Mouse (Mus musculus) left cerebral cortex, postnatal 4 days (tissue): ENCODE measurements at regions not wholly inside any gene's neighbourhood (a gene's known extent, or its start where the extent isn't known, plus 50 kb on each side); places are given as distances from the start of the nearest gene placed in this dataset.

Experiments
- DNase-seq: peaks from one replicate; pipeline ENCODE4 v3.0.0-alpha.2; 2022
- intact Hi-C: fragments of 180-260 bp; cut with DNase I; formaldehyde crosslinking; loops from one replicate; pipeline ENCODE4 v1.15.1; 2025

- intact Hi-C loops = no loop called here
- DNase-seq = no peak
Observed at GRCm38 (mm10) chr9:85125775-85126174, 186.8 kb upstream of the Gm11114 start.

- DNase-seq = no peak
- intact Hi-C loops = no loop called here
Observed at GRCm38 (mm10) chr9:85126541-85126940, 186.0 kb upstream of the Gm11114 start.

DNA sequence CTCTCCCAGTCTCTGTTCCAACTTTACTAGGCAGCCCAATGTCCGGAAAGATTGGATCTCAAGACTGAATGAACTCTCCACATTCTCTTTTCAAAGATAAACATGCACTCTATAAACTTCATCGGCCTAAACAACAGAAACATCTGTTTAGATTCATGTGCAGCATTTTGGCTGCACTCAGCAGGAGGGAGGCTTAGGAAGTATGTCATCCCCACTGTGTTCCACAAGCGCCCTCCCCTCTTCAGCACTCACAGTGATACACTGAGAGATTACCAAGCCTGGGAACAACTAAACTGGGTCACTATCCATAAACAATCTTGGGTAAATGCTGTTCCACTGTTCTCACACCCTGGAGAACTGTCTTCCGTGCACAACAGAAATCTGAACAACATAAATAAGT is 185.5 kb upstream of the Gm11114 start:
- intact Hi-C loops = no loop called here
- no peak for DNase-seq

DNA sequence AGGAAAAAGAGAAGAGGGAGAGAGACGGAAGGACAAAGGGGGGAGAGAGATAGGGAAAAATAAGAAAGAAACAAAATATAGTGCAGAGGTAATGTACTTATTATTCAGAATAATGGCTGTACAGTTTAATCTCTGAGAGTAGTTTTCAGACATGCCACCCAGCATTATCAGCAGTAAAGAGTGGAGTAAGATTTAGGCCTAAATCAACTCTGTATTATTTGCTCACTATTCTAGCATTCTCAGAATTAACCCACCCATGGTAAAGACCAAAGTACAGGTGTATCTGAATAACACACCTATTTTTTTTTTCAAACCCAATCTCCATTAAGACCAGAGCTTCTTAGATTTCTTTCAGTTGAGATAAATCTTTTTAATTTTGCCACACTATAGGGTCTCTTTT is 177.7 kb upstream of the Gm11114 start:
- intact Hi-C loops = no loop called here
- DNase-seq = no peak

DNA sequence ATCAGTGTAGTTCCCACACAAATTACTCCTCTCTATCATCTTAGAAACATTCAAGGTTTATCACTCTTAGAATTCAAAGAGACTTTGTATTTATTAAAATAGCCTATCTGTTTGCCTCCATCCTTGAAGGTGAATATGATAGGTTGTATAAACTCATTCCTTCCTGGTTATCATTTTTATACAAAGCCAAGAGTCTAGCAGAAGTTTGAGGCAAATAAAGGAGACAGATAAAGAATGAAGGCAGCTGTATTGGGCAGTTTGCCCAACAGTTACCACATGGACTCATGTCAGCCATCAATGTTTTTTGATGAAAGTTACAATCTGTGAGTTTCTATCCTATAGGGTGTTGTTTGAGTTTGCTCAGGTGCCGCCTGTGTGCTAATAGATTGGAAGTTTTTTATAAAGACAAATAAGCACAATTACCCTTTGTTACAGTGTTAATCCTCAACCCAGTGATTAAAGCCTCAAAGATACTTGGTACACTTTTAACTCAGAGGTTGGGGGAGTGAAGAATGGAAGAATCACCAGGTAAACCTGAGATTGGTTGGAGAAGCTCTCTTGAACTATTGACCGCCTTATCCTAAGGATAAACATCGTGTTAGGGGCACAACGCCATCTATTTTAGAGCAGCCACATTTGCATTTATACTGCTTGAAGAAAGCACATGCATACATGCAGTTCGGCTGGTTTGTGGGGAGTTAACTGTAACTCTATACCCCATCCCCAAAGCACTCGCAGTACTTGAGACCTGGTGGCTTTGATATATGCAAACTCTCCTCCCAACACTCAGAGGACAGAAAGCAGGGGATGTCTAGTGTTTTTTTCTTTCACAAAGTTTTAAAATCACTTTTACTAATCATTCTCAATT is 175.6 kb upstream of the Gm11114 start:
- intact Hi-C loops = no loop called here
- no peak for DNase-seq

DNA sequence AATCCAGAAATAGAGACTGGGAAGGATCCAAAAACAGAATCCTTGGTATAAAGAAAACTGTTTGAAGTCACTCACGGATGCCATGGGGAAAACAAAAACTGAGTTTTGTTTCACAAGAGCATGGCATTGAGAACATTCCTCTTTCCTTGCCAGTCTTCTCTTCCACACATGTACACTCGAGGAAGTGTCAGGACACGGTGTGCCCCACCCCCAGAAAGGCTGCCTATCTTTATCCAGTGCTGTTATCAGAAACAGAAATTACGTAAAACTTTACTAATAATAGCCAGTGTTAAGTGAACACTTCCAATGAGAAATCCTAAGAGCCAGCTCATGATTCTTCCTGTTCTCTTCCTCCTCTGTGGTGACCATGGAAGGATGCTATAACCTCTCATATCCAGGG is 172.7 kb upstream of the Gm11114 start:
- intact Hi-C loops = no loop called here
- no peak for DNase-seq

GRCm38 (mm10) chr9:85144363-85144762 is 168.2 kb upstream of the Gm11114 start:
- no peak for DNase-seq
- intact Hi-C loops = no loop called here

GRCm38 (mm10) chr9:85165632-85166031 is 146.9 kb upstream of the Gm11114 start:
- intact Hi-C loops = no loop called here
- DNase-seq = no peak

GRCm38 (mm10) chr9:85167243-85167642 is 145.3 kb upstream of the Gm11114 start:
- intact Hi-C loops = no loop called here

GRCm38 (mm10) chr9:85174431-85174830 is 138.1 kb upstream of the Gm11114 start:
- intact Hi-C loops = no loop called here
- no peak for DNase-seq

More at GRCm38 (mm10) chr9:85167243-85167642, 145.3 kb upstream of the Gm11114 start:
- no peak for DNase-seq

DNA sequence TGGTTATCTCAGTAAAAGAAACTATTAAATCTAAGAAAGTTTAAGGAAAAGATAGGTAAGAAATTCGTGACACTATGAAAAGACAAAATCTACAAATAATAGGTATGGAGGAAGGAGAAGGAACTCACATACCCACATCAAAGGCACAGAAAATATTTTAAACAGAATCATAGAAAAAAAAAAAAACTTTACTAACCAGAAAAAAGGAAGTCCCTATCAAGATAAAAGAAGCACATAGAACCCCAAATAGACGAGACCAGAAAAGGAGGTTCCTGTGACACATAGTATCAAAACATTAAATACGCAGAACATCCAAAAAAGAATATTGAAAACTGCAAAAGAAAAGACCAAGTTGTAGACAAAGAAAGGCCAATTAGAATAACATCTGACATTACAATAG is 111.4 kb upstream of the Gm11114 start:
- intact Hi-C loops = no loop called here
- no peak for DNase-seq

DNA sequence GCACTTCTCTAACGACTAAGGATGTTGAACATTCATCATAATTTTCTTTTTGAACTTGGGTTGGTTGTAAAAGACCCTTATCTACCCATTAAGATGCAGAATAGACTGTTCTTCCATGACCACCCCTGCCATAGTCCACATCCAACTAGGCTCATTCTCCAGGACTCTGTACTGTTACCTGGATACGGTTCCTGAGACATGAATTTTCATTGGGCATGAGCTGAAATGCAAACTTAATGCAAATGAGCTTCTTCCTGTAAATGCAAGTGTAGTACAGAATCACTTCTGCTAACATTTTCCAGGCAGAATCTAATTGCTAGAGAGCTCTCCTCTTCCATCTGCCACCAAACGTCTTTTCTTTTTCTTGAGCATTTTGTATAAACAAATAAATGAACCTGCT is 87.7 kb upstream of the Gm11114 start:
- DNase-seq = no peak
- intact Hi-C loops = no loop called here
